In the genomic region with DNA sequence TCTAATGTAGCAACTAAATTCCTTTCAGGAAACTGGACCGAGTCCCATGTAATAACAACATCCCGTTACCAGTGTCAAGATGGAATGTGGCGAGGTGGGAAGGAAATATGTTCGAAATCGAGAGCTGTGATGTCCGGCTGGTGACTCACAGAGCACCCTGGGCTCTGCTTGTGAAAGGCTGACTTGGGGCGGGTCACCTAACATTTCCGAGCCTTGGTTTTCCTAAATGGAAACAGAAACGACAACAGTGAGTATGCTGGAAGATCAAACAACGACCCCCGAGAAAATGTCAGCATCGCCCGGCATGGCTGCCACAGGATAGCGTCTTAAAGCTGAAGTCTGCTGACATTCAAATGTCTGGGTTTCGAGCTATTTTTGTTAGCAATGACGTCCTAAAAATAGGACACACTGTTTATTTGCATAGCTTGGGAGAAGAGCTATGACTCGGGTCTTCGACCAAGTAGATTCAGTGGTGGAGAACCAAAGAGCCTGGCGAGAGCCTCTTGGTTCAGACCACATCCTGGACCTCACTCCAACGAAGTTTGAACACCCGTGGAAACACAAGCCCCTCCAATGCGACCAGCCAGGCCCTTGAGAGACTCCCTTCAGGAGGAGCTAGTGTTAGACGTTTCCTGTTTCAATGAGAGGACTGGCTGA, we compare ENCODE assay signal across 9 mouse cellular contexts. TPM values are rescaled to one million over a fixed set of nuclear protein-coding genes. Genes with fewer than 3 reads are reported as not detected.
A peak's percentile ranks its signal among the peaks of the same experiment; 100 is the strongest.
DNase-seq lines count a peak whose midpoint lies in the region; ATAC-seq and TF ChIP-seq lines count a peak whose summit lies in the region.
"Had no signal": no experiment of that assay in that cellular context is flagged by ENCODE, and none has a peak within 500 bp of the region (broad histone marks: within the 10 kb centered on the region; RNA-seq: fewer than 3 reads in every experiment).

No protein-coding gene starts in this region.

- no peaks in the 10 kb centered on the region for H3K36me3 ChIP-seq in heart, embryonic 11.5 days (ENCODE audit: control insufficient read depth, insufficient read depth, low read length)
- H3K36me3 ChIP-seq in stomach, postnatal 0 days (ENCODE audit: control insufficient read depth, insufficient read depth, low read length) = no peaks in the 10 kb centered on the region
- no peaks in the 10 kb centered on the region for H3K36me3 ChIP-seq in midbrain, embryonic 10.5 days

- DNase-seq in spleen, adult 12 weeks (ENCODE audit: low spot score) = peak; percentile 14
- DNase-seq in spleen, adult 18-20 months = no peak
- DNase-seq in kidney, postnatal 14 days = peak; percentile 64
- no peak for DNase-seq in stomach, postnatal 0 days (ENCODE audit: low spot score)
- no peak for DNase-seq in embryo, embryonic 11 days
- no peak for DNase-seq in midbrain, embryonic 10.5 days (ENCODE audit: low spot score)
- DNase-seq in right cerebral cortex, postnatal 4 days = no peak
- DNase-seq: layer of hippocampus, adult 9-11 months had no signal

- TF ChIP-seq EP300 in stomach, postnatal 0 days (optimal IDR thresholded peaks at IDR 0.05) = peak; percentile 45

- TF ChIP-seq CTCF in stomach, postnatal 0 days (IDR thresholded peaks at IDR 0.05; ENCODE audit: low read depth) = no peak

- H3K27ac ChIP-seq in heart, embryonic 11.5 days (ENCODE audit: low read depth, low read length) = no peak overlapping the region
- H3K27ac ChIP-seq in stomach, postnatal 0 days (replicated peaks) = peak overlapping the region; percentile 20
- H3K27ac ChIP-seq in midbrain, embryonic 10.5 days (replicated peaks) = no peak overlapping the region

- no peak overlapping the region for H3K4me3 ChIP-seq in heart, embryonic 11.5 days (ENCODE audit: low read depth, low read length)
- 0 out of 2 replicates have a peak overlapping the region, but pooled peaks have one; percentile 12 for H3K4me3 ChIP-seq in stomach, postnatal 0 days (ENCODE audit: low read depth, low read length)
- H3K4me3 ChIP-seq in midbrain, embryonic 10.5 days = no peak overlapping the region

- no peak for ATAC-seq in heart, embryonic 11.5 days (replicated peaks; ENCODE audit: insufficient number of reproducible peaks, low FRiP score, low TSS enrichment)
- peak; percentile 24; the same call in 1 of the 2 replicates for ATAC-seq in stomach, postnatal 0 days (ENCODE audit: low FRiP score, low TSS enrichment)

- H3K4me1 ChIP-seq in heart, embryonic 11.5 days (ENCODE audit: control insufficient read depth, insufficient read depth, low read length) = peaks cover 3% of the 10 kb centered on the region; the same call in 1 of the 2 replicates
- no peaks in the 10 kb centered on the region for H3K4me1 ChIP-seq in stomach, postnatal 0 days (replicated peaks; ENCODE audit: control insufficient read depth, insufficient read depth)
- no peaks in the 10 kb centered on the region for H3K4me1 ChIP-seq in midbrain, embryonic 10.5 days

- H3K27me3 ChIP-seq in heart, embryonic 11.5 days (ENCODE audit: control insufficient read depth, insufficient read depth, low read length) = no peaks in the 10 kb centered on the region
- no peaks in the 10 kb centered on the region for H3K27me3 ChIP-seq in stomach, postnatal 0 days (ENCODE audit: control insufficient read depth, insufficient read depth, low read length)
- no peaks in the 10 kb centered on the region for H3K27me3 ChIP-seq in midbrain, embryonic 10.5 days (ENCODE audit: low read depth, poor library complexity, severe bottlenecking)

- no peak overlapping the region for H3K9ac ChIP-seq in heart, embryonic 11.5 days (ENCODE audit: low read depth, low read length)
- no peak overlapping the region for H3K9ac ChIP-seq in stomach, postnatal 0 days (ENCODE audit: low read length)

- 51% methylated on average over 23 of the region's 23 CpGs for WGBS in heart, embryonic 11.5 days (ENCODE audit: insufficient replicate concordance)
- WGBS in stomach, postnatal 0 days = 40% methylated on average over 23 of the region's 23 CpGs
- WGBS in midbrain, embryonic 10.5 days = 80% methylated on average over 23 of the region's 23 CpGs

- peak overlapping the region; percentile 31 for H3K4me2 ChIP-seq in heart, embryonic 11.5 days
- peak overlapping the region; percentile 9; the same call in 1 of the 2 replicates for H3K4me2 ChIP-seq in stomach, postnatal 0 days (replicated peaks; ENCODE audit: low read depth)

- no peaks in the 10 kb centered on the region for H3K9me3 ChIP-seq in heart, embryonic 11.5 days (replicated peaks; ENCODE audit: control insufficient read depth, low read length)
- no peaks in the 10 kb centered on the region for H3K9me3 ChIP-seq in stomach, postnatal 0 days (ENCODE audit: control insufficient read depth, low read length)
- H3K9me3 ChIP-seq in midbrain, embryonic 10.5 days (replicated peaks) = no peaks in the 10 kb centered on the region

RNA-seq across cellular contexts. Expression of gene Socs2, which starts 28.0 kb away (rescaled TPM):
- 38.5 and 45.0 TPM in 2 replicates for polyA plus RNA-seq in heart, embryonic 11.5 days (2014; fragmentation: Nextera tagmentation; extraction: Ambion mirVana)
- polyA plus RNA-seq in stomach, postnatal 0 days (2015; fragmentation: Nextera tagmentation; extraction: Ambion mirVana) = 90.4 and 92.3 TPM in 2 replicates
- polyA plus RNA-seq in midbrain, embryonic 10.5 days (2016; fragmentation: Nextera tagmentation; extraction: Ambion mirVana) = 27.9 and 30.4 TPM in 2 replicates

Comparison
In these comparisons a context has a peak if more than half of its experiments do, and no peak if none do; other contexts are left out.
1. DNase-seq: peak in spleen, adult 12 weeks (single experiment) and kidney, postnatal 14 days (single experiment); none in spleen, adult 18-20 months (0 of 2), stomach, postnatal 0 days (single experiment), embryo, embryonic 11 days (single experiment), midbrain, embryonic 10.5 days (single experiment) and right cerebral cortex, postnatal 4 days (single experiment).